Mouse (Mus musculus): ENCODE results near the gene Dnaja2. TPM values are rescaled to one million over a fixed set of nuclear protein-coding genes. Genes with fewer than 3 reads are reported as not detected.

Gene Dnaja2
- 100 to 1,000 TPM; 284 to 287 TPM for total RNA-seq (2021)
- long read RNA-seq, experiment 1, transcript Dnaja2-201 (9 exons, 2,919 nt): major isoform, 242 of 255 reads
- long read RNA-seq, experiment 1, partial matches to known transcripts: 6 of 255 reads
- long read RNA-seq, experiment 1, other reads (novel, unspliced or antisense): 7 of 255 reads
- long read RNA-seq, experiment 2, transcript Dnaja2-201 (9 exons, 2,919 nt): major isoform, 146 of 154 reads
- long read RNA-seq, experiment 2, partial matches to known transcripts: 2 of 154 reads
- long read RNA-seq, experiment 2, other reads (novel, unspliced or antisense): 6 of 154 reads

GRCm38 (mm10) chr8:85555181-85556145, at the start of gene Dnaja2:
Dnaja2 (minus strand) TSS chr8:85555344.
- DNase-seq: peak; percentile 92 to 94

GRCm38 (mm10) chr8:85604201-85604600, 49.1 kb upstream of the Dnaja2 start:
- no peak for DNase-seq

GRCm38 (mm10) chr8:85603203-85603895, 48.2 kb upstream of the Dnaja2 start:
- peak; percentile 10 to 77 for DNase-seq

- no peak for DNase-seq
These were observed 47.6 kb upstream of the Dnaja2 start for GRCm38 (mm10) chr8:85602737-85603136.

GRCm38 (mm10) chr8:85601741-85602140, 46.6 kb upstream of the Dnaja2 start:
- no peak for DNase-seq

GRCm38 (mm10) chr8:85597413-85598191, 42.5 kb upstream of the Dnaja2 start:
- DNase-seq: no peak

- DNase-seq: peak in 1 of 2 experiments; percentile 28
These were observed 40.2 kb upstream of the Dnaja2 start for GRCm38 (mm10) chr8:85595391-85595790.

- DNase-seq: no peak
These were observed 39.8 kb upstream of the Dnaja2 start for GRCm38 (mm10) chr8:85594983-85595382.

- no peak for DNase-seq
These were observed 38.2 kb upstream of the Dnaja2 start for GRCm38 (mm10) chr8:85593324-85593723.

GRCm38 (mm10) chr8:85591532-85591931, 36.4 kb upstream of the Dnaja2 start:
- peak in 1 of 2 experiments; percentile 12 for DNase-seq

- DNase-seq: no peak
These were observed 35.1 kb upstream of the Dnaja2 start for GRCm38 (mm10) chr8:85590258-85590657.

GRCm38 (mm10) chr8:85588596-85588995, 33.5 kb upstream of the Dnaja2 start:
- DNase-seq: peak; percentile 41 to 58

- no peak for DNase-seq
These were observed 22.5 kb upstream of the Dnaja2 start for GRCm38 (mm10) chr8:85577666-85578065.

- no peak for DNase-seq
These were observed 18.9 kb upstream of the Dnaja2 start for GRCm38 (mm10) chr8:85573972-85574496.

- no peak for DNase-seq
These were observed 15.3 kb upstream of the Dnaja2 start for GRCm38 (mm10) chr8:85570466-85570865.

GRCm38 (mm10) chr8:85567801-85568200, 12.7 kb upstream of the Dnaja2 start:
- no peak for DNase-seq

- no peak for DNase-seq
These were observed 10.0 kb upstream of the Dnaja2 start for GRCm38 (mm10) chr8:85565186-85565585.

- no peak for DNase-seq
These were observed 8.2 kb upstream of the Dnaja2 start for GRCm38 (mm10) chr8:85563336-85563735.

GRCm38 (mm10) chr8:85559966-85560365, 4.8 kb upstream of the Dnaja2 start:
- DNase-seq: no peak

- no peak for DNase-seq
These were observed 4.1 kb upstream of the Dnaja2 start for GRCm38 (mm10) chr8:85559201-85559600.

GRCm38 (mm10) chr8:85557601-85557986, 2.5 kb upstream of the Dnaja2 start:
- peak; percentile 33 to 60 for DNase-seq

All from heart, adult 18-20 months (tissue).